Mouse (Mus musculus): ENCODE measurements around the gene Zbtb8os.
A peak's percentile ranks its signal among the peaks of the same experiment; 100 is the strongest.
"Not testable (repeated sequence)": the region's sequence is repeated elsewhere in the genome, so short reads cannot be mapped to it uniquely, and the experiment has no call there.

Zbtb8os gene

DNA sequence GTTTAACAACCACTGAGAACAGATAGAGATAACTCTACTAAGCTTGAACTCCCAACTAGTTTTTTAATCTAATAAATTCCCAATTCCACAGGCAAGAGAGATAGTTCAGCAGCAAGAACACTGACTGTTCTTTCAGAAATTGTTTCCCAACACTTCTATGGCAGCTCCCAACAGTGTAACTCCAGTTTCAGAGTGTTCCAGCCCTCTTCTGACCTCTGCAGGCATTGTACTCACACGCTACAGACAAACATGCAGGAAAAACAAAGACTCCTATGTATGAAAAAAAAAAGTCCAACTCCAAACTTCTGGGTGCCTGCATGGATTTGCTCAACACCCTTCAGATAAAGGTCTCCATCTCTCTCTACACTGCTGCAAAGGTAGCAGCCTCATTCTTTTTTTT, 2.6 kb upstream of the Zbtb8os start:
- DNase-seq (ENCODE audit: low spot score in 2 of 2): no peak

DNA sequence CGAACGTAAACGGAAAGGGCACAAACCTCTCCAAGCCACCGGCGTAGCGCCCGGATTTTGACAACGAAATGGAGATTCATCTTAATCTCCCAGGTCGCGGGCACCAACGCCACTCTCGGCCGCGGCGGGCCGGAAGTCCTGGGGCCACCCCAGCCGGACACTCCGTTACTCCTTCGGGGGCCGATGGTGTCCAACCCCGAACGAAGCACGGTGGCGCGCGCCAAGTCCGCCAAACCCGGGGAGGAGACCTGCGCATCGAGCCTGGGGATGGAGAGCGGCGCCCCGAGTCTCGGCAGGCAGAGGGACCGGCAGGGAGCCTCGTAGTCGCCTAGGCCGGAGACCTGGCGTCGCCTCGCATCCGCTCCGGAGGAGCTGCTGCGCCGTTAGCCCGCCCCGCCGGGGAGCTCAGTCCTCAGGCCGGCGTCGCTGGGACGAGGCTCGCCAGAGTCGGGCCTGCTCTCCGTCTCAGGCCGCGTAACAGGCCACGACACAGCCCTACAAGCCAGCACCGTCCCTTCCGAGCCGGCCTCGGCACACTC, 749 bp upstream of the Zbtb8os start:
- DNase-seq (ENCODE audit: low spot score in 2 of 2): peak in 1 of 2 experiments; percentile 57

DNA sequence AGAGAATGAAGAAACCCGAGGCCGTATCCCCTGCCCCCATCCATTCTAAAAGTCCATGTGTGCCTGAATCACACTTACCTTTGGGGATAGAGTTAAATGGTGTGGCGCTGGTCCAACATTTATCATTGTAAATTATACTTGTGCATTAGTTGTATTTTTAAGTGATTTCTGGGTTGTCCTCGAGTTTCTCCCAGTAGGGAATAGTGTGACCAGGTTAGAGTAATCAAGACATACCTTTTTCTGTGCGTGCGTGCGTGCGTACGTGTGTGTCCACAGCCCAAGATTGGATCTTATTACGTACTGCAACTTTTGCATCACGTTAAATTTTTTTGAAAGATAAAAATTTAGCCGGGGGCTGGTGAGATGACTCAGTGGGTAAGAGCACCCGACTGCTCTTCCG, 796 bp downstream of the Zbtb8os start:
- DNase-seq (ENCODE audit: low spot score in 2 of 2): no peak

DNA sequence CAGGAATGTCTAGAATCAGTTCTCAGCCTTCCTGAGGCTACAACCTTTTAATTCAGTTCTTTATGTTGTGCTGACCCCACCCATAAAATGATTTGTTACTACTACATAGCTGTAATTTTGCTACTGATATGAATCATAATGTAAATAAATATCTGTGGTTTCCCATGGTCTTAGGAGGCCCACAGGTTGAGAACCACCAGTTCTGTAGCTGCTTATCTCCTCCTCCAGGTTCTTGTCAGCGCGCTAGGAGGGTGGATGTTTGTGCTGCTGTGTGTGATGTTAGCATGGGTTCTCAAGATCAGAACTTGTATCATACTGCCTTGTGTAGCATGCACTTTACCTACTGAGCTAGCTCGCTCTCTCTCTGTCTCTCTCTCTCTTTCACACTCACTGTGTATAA, 4.2 kb downstream of the Zbtb8os start:
- DNase-seq (ENCODE audit: low spot score in 2 of 2): no peak

DNA sequence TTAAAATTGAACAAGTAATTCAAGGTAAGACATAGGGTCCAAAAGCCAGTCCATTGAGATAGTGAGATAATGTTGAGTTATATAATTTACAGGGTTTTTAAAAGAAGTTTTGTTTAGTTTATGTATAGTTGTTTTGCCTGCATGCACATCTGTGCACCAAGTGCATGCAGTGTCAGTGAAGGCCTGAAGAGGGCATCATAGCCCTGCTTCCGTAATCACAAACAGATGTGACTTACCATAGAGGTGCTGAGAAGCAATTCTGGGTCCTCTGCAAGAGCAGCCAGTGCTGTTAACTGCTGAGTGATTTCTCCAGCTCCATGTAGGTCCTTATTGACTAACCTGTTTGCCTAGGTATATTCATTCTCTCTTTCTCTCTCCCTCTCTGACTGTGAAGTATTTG, 6.4 kb downstream of the Zbtb8os start:
- DNase-seq (ENCODE audit: low spot score in 2 of 2): no peak

DNA sequence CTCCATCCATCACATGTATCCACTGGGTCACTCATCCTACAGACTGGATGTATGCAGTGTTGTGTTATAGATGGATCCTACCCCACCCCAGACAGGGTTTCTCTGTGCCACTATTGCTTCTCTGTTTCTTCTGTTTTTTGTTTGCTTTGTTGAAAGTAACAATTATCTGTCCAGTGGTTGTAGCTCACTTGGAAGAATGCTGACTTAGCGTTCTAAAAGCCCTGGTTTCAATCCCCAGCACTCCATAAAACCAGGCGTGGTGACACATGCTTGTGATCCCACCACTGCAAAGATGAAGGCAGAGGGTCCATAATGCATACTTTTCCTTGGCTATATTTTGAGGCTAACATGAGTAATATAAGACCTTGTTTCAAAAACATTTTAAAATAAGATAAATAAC, 7.2 kb downstream of the Zbtb8os start:
- DNase-seq (ENCODE audit: low spot score in 2 of 2): no peak

DNA sequence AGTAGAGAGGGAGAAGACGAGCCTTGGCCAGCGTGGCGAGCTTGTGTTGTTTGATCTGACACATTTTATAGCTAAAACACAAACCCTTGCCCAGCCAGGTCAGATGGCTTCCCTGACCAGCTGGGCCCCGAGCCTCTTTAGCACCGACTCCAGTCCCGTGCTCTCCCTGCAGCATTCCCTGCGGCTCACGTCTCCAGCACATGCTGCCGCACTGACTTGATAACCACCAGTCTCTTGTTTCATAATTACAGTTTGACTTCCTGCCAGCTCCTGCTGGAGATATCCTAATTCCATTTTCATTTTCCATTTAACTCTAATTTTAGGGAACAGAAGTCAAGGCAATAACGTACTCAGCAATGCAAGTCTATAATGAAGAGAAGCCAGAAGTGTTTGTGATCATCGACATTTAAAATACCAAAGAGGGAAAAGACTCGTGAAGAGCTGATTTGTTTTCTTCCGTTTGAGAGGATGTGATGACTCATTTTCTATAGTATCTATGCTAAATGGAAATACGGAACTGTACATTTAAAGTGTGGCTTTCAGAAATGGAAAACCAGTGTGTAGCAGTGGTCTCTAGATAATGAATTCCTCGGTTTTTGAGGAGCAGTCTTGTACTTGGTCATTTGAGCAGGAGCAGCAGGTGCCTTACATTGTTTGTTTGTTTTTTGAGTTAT, 11.1 kb downstream of the Zbtb8os start:
- DNase-seq (ENCODE audit: low spot score in 2 of 2): peak in 1 of 2 experiments; percentile 40

DNA sequence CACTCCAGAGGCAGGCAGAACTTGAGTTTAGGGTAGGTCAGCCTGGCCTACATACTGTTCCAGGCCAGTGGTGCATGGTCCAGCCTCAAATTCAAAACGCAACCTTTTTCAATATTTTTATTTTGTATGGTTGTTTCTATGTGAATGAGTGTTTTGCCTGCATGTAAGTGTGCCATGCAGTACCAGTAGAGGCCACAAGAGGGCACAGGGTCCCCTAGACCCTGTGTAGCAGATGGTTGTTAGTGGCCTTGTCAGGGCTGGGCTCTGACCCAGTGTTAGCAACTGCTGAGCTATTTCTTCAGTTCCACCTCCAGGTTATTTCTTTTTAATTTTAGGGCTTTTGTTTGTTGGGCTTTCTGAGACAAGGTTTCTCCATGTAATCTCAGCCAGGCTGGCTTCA, 15.1 kb downstream of the Zbtb8os start:
- peak; percentile 55 to 76 for DNase-seq (ENCODE audit: low spot score in 2 of 2)

DNA sequence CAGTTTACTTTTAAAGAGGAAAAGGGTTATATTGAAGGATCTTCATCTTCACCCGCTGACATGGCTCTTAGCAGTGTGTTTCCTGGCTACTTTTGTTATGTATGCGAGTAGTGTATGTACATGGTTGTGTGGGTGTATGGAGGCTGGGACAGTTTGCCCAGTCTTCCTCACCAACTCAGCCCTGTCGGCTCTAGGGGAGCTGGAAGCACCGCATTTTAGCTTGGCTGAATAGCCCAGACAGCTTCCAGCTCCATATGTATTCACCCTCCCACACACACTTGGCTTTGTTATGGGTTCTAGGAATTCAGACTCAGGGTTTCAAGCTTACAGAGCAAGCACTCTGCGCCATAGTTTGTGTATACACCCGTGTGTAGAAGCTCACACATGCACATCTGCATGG, 15.6 kb downstream of the Zbtb8os start:
- no peak for DNase-seq (ENCODE audit: low spot score in 2 of 2)

DNA sequence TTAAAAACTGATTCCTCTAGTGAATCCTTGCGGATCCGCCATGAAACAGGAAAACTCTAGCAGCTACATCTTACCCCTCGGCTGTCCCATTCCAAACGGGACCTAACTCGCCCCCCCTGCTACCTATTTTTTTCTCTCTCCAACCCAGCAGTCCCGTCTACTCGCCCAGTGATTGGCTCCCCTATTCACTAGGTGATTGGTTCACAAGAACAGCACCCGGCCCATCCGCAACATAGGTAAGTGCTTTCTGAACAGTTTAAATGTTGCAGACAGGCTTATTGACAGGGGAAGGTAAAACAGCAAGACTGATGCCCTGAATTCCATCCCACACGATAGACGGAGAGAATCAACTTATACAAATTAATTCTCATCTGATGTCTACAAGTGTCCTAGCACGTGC, 17.7 kb downstream of the Zbtb8os start:
- no peak for DNase-seq (ENCODE audit: low spot score in 2 of 2)

DNA sequence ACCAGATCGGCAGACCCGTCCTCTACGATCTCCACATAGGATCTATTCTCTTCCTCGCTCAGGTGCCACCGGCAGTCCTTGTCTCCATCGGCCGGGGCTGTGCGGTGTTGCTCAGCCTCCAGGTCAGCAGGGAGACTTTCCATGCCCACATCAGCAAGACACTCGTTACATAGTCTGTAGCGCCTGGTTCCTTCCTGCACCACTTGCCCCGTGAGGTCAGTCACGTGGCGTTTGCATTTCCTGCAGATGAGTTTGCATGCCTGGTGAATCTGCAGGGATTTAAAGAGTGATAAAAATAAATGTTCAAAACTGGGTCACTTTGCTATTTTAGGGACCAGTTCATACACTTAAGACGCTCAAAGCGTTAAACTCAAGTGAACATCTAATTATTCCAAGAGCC, 18.7 kb downstream of the Zbtb8os start:
- no peak for DNase-seq (ENCODE audit: low spot score in 2 of 2)

DNA sequence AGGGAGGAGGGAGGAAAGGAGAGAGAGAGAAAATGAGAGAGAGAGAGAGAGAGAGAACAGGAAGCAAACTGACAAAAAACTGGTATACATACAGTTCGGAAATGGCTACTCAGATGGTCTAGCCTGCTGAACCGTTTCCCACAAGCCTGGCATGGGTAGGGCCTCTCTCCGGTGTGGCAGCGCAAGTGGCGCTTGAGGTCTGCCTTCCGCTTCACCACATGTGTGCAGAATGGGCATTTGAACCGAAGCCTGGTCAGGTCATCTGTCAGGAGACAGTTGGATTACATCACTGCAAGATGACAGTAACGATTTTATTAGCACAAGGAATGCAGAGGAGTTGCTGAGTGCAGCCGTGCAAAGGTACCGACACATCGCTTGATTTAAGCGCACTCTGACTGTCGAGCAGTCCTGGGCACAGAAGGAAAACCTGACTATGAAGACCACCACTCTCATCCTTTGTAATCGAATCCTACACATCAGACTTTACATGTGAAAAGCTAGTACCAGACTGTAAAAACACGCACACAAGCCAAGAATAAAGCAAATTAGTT, 22.2 kb downstream of the Zbtb8os start:
- no peak for DNase-seq (ENCODE audit: low spot score in 2 of 2)

DNA sequence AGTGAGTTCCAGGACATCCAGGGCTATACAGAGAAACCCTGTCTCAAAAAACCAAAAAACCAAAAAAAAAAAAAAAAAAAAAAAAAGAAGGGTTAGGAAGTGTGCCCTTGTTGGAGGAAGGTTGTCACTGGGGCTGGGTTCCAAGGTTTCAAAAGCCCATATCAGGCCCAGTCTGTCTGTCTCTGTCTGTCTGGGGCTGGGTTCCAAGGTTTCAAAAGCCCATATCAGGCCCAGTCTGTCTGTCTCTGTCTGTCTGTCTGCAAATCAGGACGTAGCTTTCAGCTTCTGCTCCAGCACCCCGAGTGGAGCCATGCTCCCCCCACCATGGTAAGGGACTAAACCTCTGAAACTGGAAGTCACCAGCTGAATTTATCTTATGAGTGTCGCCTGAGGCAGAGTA, 26.7 kb downstream of the Zbtb8os start:
- not testable (repeated sequence) for DNase-seq (ENCODE audit: low spot score in 2 of 2)

DNA sequence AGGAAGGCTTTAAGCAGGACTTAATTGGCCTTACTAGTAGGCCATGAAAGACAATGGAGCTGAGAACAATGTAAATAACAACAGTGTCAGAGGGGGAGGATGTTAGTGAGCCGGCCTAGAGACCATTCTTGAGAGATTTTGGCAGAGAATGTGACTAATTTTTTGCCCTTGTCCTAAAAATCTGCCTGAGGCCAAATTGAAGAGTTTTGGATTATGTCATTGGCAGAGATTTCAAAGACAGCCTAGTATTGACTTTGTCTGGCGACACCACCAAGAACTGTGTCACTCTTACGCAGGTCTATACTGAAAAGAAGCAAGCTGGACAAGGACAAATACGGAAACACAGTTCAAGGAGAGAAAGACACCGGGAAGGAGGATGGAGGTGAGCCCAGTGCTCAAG, 27.3 kb downstream of the Zbtb8os start:
- no peak for DNase-seq (ENCODE audit: low spot score in 2 of 2)

DNA sequence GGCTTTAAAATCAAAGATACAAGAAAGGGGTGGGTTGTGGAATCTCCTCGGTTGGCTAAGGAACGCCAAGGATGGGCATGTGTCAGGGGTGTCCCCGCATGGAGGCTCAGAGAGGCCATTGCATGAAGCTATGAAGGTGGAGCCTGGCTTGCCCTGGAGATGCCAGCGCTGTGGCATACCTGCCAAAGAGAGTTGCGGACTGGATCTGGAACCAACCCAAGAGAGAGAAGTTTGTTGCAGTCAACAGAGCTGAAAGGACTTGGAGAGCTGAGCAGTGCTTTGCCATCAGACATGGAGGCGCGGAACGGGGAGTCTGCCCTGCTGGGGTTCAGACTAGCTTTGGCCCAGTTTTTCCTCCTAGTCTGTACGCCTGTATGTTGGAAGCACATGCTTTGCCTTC, 28.0 kb downstream of the Zbtb8os start:
- no peak for DNase-seq (ENCODE audit: low spot score in 2 of 2)

DNA sequence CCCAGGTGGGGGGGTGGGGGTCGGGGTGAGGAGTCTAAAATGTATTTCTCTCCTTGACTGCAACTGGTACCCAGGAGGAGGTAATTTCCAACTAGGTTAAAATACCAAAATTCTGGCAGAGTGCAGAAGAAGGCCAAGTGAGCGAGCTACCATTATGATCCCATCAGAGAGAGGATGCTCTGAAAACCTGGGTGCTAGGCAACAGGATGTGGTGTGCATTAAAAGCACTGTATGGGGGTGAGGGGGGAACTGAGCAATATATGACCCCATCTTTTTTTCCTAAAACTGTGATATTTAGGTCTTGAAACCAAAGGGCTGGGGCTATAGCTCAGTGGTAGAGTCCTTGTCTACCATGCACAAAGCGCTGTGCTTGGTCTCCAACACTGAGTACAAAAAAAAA, 28.9 kb downstream of the Zbtb8os start:
- no peak for DNase-seq (ENCODE audit: low spot score in 2 of 2)

DNA sequence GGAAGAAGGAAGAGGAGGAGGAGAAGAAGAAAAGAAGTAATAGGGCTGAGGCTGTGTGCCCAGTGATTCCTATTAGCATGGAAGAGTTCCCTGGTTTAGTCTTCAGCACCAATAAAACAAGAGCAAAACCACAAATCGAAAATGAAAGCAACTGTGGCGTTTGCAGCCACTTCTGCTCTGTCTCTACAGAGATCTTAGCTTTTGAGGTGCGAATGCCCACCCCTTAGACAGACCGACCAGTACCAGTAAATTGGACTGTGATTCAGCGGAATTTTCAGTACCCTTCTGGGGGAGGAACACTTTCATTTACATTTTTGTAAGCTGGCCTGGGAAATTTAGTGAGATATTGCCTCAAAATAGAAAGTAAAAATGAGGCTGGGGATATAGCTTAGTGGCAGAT, 29.7 kb downstream of the Zbtb8os start:
- DNase-seq (ENCODE audit: low spot score in 2 of 2): no peak

DNA sequence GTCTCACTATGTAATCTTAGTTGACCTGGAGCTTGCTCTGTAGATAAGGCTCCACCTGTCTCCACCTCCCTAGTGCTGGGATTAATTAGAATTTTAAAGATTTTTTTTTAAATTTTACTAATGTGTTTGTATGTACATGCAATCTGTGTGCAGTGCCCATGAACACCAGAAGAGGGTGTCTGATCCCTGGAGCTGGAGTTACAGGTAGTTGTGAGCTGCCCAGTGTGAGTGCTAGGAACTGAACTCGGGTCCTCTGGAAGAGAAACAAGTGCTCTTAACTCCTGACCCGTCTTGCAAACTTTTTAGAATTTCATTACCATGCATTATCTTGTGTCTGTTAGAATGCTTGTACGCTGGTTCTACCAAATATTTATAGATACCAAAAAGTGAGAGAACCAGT, 35.9 kb downstream of the Zbtb8os start:
- DNase-seq (ENCODE audit: low spot score in 2 of 2): no peak

DNA sequence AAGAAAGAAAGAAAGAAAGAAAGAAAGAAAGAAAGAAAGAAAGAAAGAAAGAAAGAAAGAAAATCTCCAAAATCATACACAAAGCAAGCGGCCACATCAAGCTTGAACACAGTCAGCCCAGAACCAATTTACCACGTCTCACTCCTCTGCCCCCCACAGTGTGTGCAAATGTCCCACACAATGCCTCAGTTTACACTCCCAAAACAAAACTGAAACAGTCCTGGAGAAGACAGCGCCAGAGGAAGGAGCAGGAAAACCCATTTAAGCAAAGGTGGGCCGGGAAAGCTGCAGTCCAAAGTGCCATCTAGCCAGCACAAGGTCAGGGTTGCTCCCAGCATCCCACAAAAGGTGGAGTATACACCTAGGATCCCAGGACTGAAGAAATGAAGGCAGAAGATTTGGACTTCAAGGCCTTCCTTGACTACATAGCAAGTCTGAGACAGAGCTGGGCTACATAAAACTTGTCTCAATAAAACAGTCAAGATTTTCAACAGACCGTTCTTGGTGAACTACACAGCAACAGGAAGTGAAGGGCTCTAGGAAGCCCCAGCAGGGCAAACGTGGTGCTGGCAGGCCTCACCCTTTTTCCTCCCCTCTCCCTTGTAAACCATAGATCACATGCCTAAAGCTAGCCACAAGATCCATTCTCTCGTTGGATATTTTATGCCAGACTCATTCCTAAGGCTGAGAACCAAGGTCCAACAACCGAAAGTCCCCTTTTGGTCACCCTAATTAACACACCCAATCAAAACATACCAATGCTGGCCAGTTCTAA, 37.9 kb downstream of the Zbtb8os start:
- DNase-seq (ENCODE audit: low spot score in 2 of 2): no peak

DNA sequence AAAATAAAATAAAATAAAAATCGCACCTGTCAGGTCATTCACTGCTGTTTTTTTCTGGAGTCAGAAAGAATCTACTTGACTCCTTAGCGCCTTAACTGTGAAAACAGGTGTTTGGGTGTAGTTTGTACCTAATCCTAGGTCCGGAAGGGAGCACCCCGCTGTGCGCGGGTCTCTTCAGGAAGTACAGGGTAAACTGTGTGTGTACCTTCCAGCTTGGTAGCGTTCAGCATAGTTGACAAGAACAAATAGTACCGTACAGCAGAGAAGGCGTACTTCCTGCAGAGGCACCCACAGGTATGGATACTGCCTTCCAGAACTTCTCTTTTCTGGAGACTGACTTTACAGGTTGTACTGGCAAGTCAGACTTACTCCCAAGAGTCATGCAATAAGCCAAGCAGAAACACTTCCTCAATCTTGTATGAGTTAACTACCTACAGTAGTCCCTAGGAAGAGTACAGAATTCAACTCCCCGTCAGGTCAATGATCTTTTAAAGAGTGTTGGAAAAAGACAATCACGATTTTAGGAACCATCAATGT, 38.8 kb downstream of the Zbtb8os start:
- DNase-seq (ENCODE audit: low spot score in 2 of 2): no peak

DNA sequence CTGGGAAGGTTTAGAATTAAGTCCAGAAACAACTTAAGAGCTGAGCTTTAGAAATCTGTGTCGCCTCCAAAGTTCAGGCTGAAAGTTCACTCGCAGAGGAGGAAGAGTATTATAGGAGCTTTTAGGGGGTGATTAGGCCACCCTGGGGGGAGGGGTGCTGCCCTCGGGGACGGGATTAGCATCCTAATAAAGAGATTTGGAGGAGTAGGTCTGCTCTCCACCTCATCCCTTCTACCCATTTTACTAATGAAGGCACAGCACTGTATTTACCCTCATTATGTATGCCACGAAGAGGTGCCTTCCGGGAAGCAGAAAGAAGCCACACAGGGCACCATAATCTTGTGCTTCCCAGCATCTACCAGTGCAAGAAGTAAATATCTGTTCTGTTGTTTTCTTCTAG, 39.5 kb downstream of the Zbtb8os start:
- DNase-seq (ENCODE audit: low spot score in 2 of 2): no peak

DNA sequence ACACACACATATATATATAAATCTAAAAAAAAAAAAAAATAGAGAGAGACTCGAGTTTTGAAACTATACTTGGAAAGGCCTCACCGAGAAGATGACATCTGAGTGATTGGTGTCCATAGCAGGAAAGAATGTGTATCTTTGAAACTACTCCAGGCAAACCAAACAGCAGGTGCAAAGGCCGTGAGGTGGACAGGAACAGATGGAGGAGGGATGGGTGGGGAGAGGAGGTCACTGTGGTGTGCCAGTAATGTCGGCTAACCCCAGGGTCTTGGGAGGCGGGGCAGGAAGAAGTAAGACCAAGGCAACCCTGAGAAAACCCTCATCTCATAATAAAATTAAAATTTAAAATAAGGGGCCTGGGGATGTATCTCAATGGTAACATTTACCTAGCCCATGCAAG, 40.3 kb downstream of the Zbtb8os start:
- DNase-seq (ENCODE audit: low spot score in 2 of 2): no peak
